ENCODE assay signal across 14 mouse cellular contexts in the genomic region with DNA sequence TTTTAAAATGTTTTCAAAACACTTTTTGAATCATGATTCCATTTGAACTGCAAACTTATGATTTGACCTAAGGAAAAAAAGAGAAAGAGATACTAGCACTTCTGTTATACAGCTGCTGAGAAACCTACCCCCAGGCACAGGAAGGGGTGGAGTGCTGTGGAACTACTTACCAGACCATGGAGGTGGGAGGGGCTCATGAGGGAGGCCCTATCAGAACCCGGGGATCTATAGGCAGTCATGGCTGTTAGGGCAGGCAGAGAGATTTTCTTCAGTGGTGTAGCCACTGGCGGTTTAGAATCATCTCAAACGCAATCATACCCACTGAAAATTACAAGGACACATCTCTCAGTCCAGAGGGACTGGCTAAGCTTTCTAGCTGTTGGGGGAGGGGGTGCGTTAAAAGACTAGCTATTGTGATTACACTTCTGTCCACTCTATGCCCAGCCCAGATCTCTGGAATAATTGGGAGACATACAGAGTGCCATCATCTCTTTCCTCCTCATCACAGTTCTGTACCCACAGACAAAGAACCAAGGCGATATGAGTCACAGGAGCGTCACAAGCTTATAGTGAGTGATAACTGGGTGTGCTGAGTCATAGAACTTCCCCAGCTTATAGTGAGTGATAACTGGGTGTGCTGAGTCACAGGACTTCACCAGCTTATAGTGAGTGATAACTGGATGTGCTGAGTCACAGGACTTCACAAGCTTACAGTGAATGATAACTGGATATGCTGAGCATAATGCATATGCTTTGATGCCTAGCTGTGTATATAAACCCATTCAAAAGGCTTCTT.
DNase-seq lines count a peak whose midpoint lies in the region; ATAC-seq lines count a peak whose summit lies in the region.
"Had no signal": no experiment of that assay in that cellular context is flagged by ENCODE, and none has a peak within 500 bp of the region (broad histone marks: within the 10 kb centered on the region; RNA-seq: fewer than 3 reads in every experiment).

No protein-coding gene starts in this region.

- H3K36me3 ChIP-seq in kidney, embryonic 15.5 days, result no peaks in the 10 kb centered on the region
- no peaks in the 10 kb centered on the region for H3K36me3 ChIP-seq in embryonic facial prominence, embryonic 12.5 days
- H3K36me3 ChIP-seq: limb, embryonic 15.5 days had no signal

- no peak overlapping the region for H3K27ac ChIP-seq in kidney, embryonic 15.5 days
- no peak overlapping the region for H3K27ac ChIP-seq in embryonic facial prominence, embryonic 12.5 days
- H3K27ac ChIP-seq: forebrain, embryonic 13.5 days; limb, embryonic 15.5 days had no signal

- no peaks in the 10 kb centered on the region for H3K9me3 ChIP-seq in kidney, embryonic 15.5 days (replicated peaks)
- H3K9me3 ChIP-seq in embryonic facial prominence, embryonic 12.5 days, result no peaks in the 10 kb centered on the region
- H3K9me3 ChIP-seq: forebrain, embryonic 13.5 days; limb, embryonic 15.5 days had no signal

- H3K9ac ChIP-seq in kidney, embryonic 15.5 days, result no peak overlapping the region
- no peak overlapping the region for H3K9ac ChIP-seq in embryonic facial prominence, embryonic 12.5 days
- H3K9ac ChIP-seq: forebrain, embryonic 13.5 days; limb, embryonic 15.5 days had no signal

- 93% methylated on average over 6 of the region's 6 CpGs for WGBS in kidney, embryonic 15.5 days
- 86% methylated on average over 6 of the region's 6 CpGs for WGBS in embryonic facial prominence, embryonic 12.5 days

- peaks cover 6% of the 10 kb centered on the region; the same call in 1 of the 2 replicates for H3K4me1 ChIP-seq in kidney, embryonic 15.5 days
- H3K4me1 ChIP-seq in embryonic facial prominence, embryonic 12.5 days, result peaks cover 14% of the 10 kb centered on the region
- H3K4me1 ChIP-seq: limb, embryonic 15.5 days had no signal

- DNase-seq in kidney, postnatal 25 days, result no peak
- DNase-seq in MEL-GATA-1-ER (ENCODE audit: extremely low read depth, low read depth) (peak; percentile 85), adipocyte (ENCODE audit: low spot score) (no peak)
- DNase-seq in embryo, embryonic 9.5 days (ENCODE audit: extremely low spot score), result no peak
- DNase-seq: cerebellum, postnatal 14 days; kidney, postnatal 4 days; retina, postnatal 1 day; thymus, adult 18-20 months had no signal

- H3K4me3 ChIP-seq in kidney, embryonic 15.5 days (replicated peaks), result no peak overlapping the region
- H3K4me3 ChIP-seq in embryonic facial prominence, embryonic 12.5 days, result no peak overlapping the region
- H3K4me3 ChIP-seq: forebrain, embryonic 13.5 days; limb, embryonic 15.5 days had no signal

- ATAC-seq in kidney, embryonic 15.5 days (replicated peaks; ENCODE audit: low FRiP score), result peak; percentile 49; the same call in 1 of the 2 replicates
- 0 out of 2 replicates have a peak, but pooled peaks have one; percentile 28 for ATAC-seq in embryonic facial prominence, embryonic 12.5 days (ENCODE audit: insufficient number of reproducible peaks, insufficient read depth, low FRiP score, low TSS enrichment)
- ATAC-seq in megakaryocyte progenitor cell, adult 5-6 weeks (replicated peaks; ENCODE audit: poor library complexity), result peak; percentile 99
- ATAC-seq in CD4-positive, CD25-positive, alpha-beta regulatory T cell, adult 4 months, result no peak
- ATAC-seq: forebrain, embryonic 13.5 days had no signal

- no peaks in the 10 kb centered on the region for H3K27me3 ChIP-seq in kidney, embryonic 15.5 days
- H3K27me3 ChIP-seq in embryonic facial prominence, embryonic 12.5 days, result no peaks in the 10 kb centered on the region
- H3K27me3 ChIP-seq: forebrain, embryonic 13.5 days; limb, embryonic 15.5 days had no signal

- H3K4me2 ChIP-seq in kidney, embryonic 15.5 days, result no peak overlapping the region
- H3K4me2 ChIP-seq in embryonic facial prominence, embryonic 12.5 days (replicated peaks), result no peak overlapping the region
- H3K4me2 ChIP-seq: forebrain, embryonic 13.5 days; limb, embryonic 15.5 days had no signal
